Comparison of ENCODE assay signal across 18 mouse cellular contexts in genomic region chr11:76338656-76339055, GRCm38 (mm10).
DNase-seq lines count a peak whose midpoint lies in the region; ATAC-seq lines count a peak whose summit lies in the region.
"Had no signal": no experiment of that assay in that cellular context is flagged by ENCODE, and none has a peak within 500 bp of the region (broad histone marks: within the 10 kb centered on the region; RNA-seq: fewer than 3 reads in every experiment).

No protein-coding gene starts in this region.

- no peaks in the 10 kb centered on the region for H3K27me3 ChIP-seq in lung, embryonic 15.5 days
- H3K27me3 ChIP-seq in embryonic facial prominence, embryonic 15.5 days, result no peaks in the 10 kb centered on the region

- H3K9me3 ChIP-seq in lung, embryonic 15.5 days, result no peaks in the 10 kb centered on the region
- no peaks in the 10 kb centered on the region for H3K9me3 ChIP-seq in embryonic facial prominence, embryonic 15.5 days (replicated peaks)
- H3K9me3 ChIP-seq: forebrain, embryonic 10.5 days had no signal

- no peak overlapping the region for H3K9ac ChIP-seq in lung, embryonic 15.5 days
- H3K9ac ChIP-seq in embryonic facial prominence, embryonic 15.5 days, result no peak overlapping the region
- H3K9ac ChIP-seq: liver, embryonic 14.5 days had no signal

- no peak for ATAC-seq in lung, embryonic 15.5 days (ENCODE audit: borderline replicate concordance, extremely low read depth, low FRiP score, low TSS enrichment)
- no peak for ATAC-seq in embryonic facial prominence, embryonic 15.5 days (ENCODE audit: insufficient number of reproducible peaks, low FRiP score, low TSS enrichment, low read depth)
- no peak for ATAC-seq in megakaryocyte, adult 5-6 weeks (ENCODE audit: poor library complexity, severe bottlenecking)
- ATAC-seq: midbrain, embryonic 16.5 days had no signal

- peaks cover 54% of the 10 kb centered on the region for H3K4me1 ChIP-seq in lung, embryonic 15.5 days
- H3K4me1 ChIP-seq in embryonic facial prominence, embryonic 15.5 days, result peaks cover 82% of the 10 kb centered on the region

- peak overlapping the region; percentile 30 for H3K27ac ChIP-seq in lung, embryonic 15.5 days
- H3K27ac ChIP-seq in embryonic facial prominence, embryonic 15.5 days (replicated peaks), result peak overlapping the region; percentile 89
- H3K27ac ChIP-seq: forebrain, embryonic 10.5 days; liver, embryonic 14.5 days; macrophage had no signal

- H3K4me3 ChIP-seq in lung, embryonic 15.5 days, result no peak overlapping the region
- no peak overlapping the region for H3K4me3 ChIP-seq in embryonic facial prominence, embryonic 15.5 days (replicated peaks)
- H3K4me3 ChIP-seq: forebrain, embryonic 10.5 days had no signal

- peak; percentile 41 for DNase-seq in cerebellum, adult 11 months
- DNase-seq in cerebellum, adult 9-11 months, result no peak
- DNase-seq in lung, postnatal 14 days, result no peak
- DNase-seq in retina, embryonic 14.5 days (ENCODE audit: low spot score), result no peak
- DNase-seq in frontal cortex, adult 2 months (ENCODE audit: extremely low spot score in 1 of 2, low spot score in 1 of 2), result no peak
- DNase-seq: adrenal gland, adult 8-10 months; embryo, embryonic 11 days; gastrocnemius, postnatal 25 days; heart, postnatal 36 days; kidney, adult 11 months; kidney, postnatal 36 days had no signal

- WGBS in lung, embryonic 15.5 days, result 40% methylated on average over 8 of the region's 8 CpGs
- 51% methylated on average over 8 of the region's 8 CpGs for WGBS in embryonic facial prominence, embryonic 15.5 days

- peak overlapping the region; percentile 21 for H3K4me2 ChIP-seq in lung, embryonic 15.5 days
- 0 out of 2 replicates have a peak overlapping the region, but pooled peaks have one; percentile 4 for H3K4me2 ChIP-seq in embryonic facial prominence, embryonic 15.5 days (replicated peaks)

- H3K36me3 ChIP-seq in lung, embryonic 15.5 days, result no peaks in the 10 kb centered on the region
- no peaks in the 10 kb centered on the region for H3K36me3 ChIP-seq in embryonic facial prominence, embryonic 15.5 days
- H3K36me3 ChIP-seq: forebrain, embryonic 10.5 days had no signal
